Mouse (Mus musculus) bone marrow macrophage, adult 2 months (primary cell): ENCODE data around the gene Shank2.

Experiments
- CTCF ChIP-seq: IDR thresholded peaks from 2 replicates; pipeline ENCODE4 v1.5.1; 2012; ENCODE audit warnings: low read depth, mild to moderate bottlenecking, low read length, moderate library complexity
- POLR2A ChIP-seq: IDR thresholded peaks from 2 replicates; pipeline ENCODE4 v1.6.1; 2012; ENCODE audit warnings: mild to moderate bottlenecking, low read depth, low read length, borderline replicate concordance

DNA sequence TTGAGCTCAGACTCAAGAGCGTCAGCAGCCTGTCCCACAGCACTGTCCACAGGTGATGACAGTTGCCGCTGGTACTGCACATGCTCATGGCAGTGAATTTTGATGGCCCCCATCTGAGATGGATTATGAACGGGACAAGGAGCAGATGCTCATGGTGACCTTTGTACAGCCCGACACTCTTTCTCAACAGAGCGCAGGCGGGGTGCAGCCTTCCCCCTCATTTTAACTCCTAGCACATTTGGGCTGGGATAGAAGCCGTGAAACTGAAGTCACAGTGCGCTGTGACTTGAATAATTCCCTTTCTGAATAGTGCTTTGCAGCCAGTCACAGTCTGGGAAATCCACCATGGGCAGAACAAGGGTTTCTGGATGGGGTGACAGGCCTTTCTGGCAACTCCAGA is 152.0 kb downstream of the Shank2 start:
- TF ChIP-seq POLR2A (no peak), CTCF (no peak)
